Mouse (Mus musculus) urinary bladder, postnatal 25 days (tissue): ENCODE measurements around the gene Zfp706.
A peak's percentile ranks its signal among the peaks of the same experiment; 100 is the strongest.

Experiments
- DNase-seq: peaks from one replicate; pipeline ENCODE4 v3.0.0; 2022; ENCODE audit warnings: low spot score

Gene Zfp706

DNA sequence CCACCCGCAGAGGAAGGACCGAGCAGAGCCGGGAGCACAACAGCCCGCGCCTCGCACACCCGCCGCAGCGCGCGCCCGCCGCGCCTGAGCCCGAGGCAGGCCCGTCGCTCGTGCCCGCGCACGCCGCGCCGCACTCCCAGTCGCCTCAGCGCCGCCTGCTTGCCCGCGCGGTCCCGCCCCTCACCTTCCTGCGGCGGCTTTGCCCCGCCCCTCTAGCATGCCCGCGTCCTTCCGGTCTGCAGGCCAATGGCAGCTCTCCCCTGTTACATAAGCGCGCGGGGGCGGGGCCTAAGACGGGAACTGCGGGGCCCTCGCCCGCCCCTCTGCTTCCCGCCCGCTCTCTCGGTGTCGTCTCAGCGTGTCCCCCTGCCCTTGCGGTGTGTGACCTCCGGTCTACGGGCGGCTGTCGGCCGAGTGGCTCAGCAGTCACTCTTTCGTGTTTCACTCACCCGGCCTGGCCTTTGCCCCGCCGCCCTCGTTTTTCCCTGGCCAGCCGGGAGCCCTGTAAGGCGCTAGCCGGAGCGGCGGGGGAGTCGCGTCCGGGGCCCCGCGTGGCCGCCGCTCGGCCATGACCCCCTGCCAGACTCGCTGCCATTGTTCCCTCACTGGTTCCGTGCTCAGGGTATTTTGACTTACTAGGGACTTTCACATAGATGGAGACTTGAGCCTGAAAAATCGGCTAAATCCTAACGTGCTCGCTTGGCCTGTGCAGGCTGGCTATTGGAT is at the start of gene Zfp706:
Gene Zfp706, minus strand, starts transcription at position 541 of the 726 bp plus-strand sequence.
- peak; percentile 99 for DNase-seq

DNA sequence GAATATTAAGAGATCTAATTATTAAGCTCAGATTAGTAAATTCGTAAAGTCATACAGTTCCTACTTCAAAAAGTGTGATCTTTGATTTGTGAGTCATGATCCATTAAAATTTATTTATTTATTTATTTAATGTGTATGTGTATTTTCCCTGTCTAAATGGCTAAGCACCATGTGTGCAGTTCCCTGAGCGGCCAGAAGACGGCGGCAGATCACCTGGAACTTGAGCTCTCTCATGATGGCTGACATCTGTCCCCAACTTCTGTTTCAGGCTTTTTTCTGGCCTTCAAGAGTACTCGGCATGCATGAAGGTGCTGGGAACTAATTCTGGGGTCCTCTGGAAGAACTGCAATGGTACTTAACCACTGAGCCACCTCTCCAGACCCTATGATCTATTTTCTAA is 47.0 kb upstream of the Zfp706 start:
- DNase-seq, result no peak

DNA sequence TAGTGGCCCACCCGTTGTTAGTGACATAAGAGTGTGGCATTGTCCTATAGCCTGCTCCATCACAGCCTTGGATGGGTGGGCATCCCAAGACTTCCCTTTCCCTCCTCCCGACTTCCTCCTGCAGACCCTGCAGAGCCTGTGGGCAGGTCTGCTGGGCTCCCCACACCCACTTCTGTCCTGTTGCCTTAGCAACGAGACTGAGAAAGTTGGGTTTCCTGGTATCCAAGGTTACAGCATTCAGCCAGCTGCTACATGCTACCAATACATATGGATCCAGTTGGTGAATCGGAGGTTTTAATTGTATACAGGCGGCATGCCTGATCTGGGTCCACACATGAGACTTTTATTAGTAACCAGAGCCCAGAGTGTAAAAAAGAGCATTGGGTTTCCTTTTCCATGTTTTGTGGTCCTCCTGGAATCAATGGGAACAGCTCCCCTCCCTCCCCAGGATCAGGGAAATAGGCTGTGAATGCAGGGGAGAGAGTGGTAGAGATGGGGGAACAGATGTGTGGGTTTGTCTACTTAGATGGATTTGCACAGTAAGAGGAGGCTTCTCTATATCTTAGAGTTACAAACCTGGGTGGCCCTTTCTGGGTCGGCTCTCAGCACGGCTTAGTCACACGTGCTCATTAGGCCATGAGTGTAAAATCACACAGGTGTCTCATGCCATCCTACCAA is 45.7 kb upstream of the Zfp706 start:
- no peak for DNase-seq

DNA sequence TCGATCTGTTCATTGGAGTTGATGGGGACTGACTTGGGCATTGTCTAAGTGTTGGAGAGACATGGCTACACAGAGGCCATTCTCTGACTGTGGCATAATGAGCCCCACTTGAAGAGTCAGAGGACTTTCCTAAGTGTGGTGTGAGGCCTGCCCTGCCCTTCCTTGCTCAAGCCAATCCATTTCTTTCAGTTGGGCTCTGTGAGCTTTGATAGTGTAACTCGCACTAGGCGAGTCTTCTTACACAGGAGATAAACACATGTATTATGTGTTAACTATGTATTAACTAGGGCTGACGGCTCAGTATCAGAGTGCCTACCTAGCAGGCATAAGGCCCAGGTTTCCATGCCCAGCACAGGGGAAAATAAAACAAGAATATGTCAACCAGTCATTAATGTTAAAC is 39.8 kb upstream of the Zfp706 start:
- DNase-seq, result no peak

DNA sequence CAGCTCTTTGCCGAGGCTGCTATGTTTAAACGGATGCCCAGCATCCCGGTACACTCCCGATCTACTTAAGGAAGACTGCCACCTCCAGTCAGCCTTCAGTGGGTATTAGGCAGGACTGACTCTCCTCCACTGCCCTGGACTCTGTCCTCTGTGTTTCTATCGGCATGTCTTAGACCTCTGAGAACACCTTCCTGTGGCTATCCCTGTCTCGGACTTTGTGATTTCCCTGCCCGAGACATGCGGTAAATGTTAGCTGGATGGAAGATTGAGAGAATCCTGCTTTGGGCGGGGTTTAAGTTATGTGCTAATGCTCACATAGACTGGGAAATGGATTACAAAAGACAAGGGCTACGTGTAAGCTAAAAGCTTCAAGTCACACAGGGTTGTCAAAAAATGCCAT is 39.0 kb upstream of the Zfp706 start:
- DNase-seq, result no peak

DNA sequence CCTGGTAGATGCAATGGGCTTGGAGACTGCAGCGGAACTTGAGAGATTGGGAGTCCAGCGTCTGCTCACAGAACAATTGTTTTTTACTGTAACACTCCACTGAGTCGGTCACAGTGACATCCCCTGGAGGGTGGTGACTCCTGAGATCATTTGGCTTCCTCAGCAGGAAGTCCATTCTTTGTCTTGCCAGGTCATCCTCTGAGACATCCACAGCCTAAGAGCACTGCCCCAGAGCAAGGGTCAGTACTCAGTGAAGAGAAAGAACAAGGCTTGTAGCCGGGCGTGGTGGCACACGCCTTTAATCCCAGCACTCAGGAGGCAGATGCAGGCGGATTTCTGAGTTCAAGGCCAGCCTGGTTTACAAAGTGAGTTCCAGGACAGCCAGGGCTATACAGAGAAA is 38.6 kb upstream of the Zfp706 start:
- DNase-seq, result no peak

DNA sequence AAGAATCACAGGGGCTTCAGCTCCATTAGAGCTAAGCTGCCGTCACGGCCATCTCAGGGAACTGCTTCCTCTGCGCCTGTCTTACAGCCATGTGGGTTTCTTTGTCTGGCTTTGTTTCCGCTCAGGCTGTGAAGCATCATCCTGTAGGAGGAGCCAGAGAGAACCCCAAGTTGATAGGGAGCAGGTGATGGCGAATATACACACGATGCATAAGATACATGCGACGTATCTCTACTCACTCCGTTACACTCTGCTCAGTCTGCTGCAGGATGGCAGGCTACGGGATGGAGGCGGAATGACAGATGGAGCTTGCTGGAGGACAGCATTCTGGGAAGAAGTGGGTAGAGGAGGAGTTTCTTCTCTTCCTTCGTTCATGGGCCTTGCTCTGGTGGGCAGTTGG is 37.9 kb upstream of the Zfp706 start:
- DNase-seq, result no peak

DNA sequence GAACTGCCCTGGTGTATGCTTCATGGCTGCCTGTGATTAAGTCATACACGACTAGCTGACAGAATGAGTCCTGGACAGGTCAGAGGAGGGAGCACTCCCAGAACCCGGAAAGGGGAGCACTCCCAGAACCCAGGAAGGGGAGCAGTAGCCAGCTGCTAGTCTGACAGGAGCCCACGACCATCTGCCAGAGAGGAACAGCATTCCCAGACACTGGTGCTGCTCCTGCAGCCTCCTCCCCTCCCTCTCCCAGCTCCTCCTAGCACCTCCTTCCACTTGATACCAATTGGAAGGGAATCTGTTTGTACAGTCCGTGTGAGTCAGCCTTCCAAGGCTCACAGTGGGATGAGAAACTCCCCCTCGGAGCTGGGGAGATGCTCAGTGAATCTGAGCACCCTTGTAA is 35.0 kb upstream of the Zfp706 start:
- DNase-seq, result no peak

DNA sequence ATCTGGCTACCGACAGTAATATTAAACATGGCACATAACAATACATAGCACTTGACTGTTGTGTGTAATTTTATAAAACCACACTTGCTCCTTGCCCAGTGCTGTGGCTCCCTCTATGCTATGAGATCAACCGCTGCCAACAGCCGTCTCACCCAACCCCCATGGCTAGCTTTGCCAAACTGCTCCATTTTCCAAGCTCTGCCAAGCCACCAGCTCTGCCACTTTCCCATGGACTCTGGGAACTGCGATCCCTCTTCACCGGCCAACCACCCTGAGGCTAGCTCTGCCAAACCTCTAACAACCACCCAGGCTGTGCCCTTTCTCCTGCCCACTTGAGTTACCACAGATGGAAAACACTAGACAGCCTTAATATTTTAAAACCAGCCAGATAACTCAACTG is 33.6 kb upstream of the Zfp706 start:
- no peak for DNase-seq

DNA sequence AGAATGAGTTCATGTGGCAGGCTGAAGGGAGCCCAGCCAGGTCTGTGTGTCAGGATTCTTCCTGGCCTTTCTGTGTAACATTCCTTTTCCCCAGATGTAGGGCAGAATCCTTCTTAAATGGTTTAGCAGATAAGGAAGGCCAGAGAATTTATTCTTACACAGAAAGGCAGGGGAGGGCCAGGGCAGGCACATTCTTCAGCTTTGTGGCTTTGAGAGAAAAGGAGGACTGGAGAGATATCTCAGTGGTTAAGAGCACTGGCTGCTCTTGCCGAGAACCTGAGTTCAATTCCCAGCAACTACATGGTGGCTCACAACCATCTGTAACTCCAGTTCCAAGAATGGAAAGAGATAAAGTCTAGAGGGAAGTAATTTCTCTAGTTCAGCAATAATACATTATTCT is 31.1 kb upstream of the Zfp706 start:
- DNase-seq, result no peak

DNA sequence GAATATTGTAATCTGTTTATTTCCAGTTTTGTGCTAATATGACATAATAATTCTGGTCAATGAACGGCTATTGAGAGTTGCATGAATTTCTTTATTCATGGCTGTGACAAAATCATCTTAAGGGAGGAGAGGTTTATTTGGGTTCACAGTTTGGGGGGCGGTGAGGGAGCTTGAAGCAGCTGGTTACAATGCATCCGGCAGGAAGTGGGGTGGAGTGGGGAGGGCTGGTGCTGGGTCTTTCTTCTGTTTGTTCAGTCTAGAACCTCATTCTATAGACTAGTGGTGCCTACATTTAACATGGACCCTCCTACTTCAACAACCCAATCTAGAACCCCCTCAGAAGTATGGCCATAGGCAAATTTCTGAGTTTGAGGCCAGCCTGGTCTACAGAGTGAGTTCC is 30.1 kb upstream of the Zfp706 start:
- no peak for DNase-seq

DNA sequence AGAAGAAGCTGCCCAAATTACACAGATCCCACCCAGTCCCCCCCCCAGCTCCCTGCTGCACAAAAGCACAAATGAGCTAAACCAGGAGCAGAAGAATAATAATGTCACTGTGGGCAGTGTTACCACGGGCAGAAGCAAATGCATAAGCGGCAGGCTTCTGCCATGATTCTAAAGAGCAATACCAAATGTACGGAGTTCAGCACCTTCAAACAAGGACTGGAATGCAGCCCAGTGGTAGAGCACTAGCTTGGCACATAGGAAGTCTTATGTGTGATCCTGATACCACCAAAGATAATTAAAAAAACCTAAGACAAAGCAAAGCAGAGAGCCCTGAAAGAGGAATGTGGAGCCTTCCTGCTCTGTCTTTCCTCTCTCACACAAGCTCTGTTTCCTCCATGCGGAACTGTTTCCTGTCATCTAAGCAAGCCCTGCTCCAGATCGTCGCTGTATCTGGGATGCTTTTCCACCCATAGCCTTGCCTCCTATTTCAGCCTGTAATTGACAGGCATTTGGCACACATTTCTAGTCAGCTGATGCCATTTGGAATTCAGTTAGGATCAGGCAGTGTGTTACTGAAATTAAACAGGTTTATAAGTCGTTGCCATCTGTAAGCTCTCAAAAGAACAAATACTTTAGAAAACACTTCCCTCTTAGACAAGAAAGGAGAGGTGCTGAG is 29.0 kb upstream of the Zfp706 start:
- DNase-seq, result no peak

DNA sequence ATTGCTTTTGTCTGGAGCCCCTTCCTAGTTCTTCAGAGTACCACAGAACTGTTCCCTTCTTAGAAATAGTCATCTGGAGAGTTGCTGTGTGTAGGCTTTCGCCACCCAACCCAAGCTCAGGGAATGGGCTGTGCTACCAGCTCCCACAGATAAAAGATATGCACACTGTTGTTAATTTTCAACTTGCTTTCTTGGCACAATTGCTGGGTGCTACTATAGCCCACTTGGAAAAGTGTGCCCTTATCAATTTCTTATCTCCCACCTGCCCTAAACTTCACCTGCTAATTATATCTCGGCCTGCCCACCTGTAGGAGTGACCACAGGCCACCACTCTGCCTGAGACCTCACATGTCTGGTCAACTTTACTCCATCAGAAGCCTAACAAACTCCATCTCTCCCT is 26.6 kb upstream of the Zfp706 start:
- no peak for DNase-seq

DNA sequence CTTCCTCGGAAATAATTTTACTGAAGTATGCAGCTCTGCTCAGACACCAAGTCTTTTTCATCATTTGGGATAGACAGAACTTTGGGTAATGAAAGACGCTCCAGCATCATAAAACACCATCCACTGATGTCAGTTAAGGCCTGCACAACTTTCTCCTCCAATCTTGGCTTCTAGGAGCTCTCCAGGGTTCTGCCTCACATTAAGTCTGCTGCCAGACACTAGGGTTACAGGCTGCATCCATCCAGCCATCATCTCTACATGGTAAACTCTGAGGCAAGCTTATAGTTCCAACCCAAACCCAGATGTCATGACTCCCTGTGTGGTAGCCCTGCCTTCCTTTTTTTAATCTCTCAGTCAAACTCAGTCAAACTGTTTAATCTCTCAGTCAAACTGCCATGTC is 25.9 kb upstream of the Zfp706 start:
- DNase-seq, result no peak

DNA sequence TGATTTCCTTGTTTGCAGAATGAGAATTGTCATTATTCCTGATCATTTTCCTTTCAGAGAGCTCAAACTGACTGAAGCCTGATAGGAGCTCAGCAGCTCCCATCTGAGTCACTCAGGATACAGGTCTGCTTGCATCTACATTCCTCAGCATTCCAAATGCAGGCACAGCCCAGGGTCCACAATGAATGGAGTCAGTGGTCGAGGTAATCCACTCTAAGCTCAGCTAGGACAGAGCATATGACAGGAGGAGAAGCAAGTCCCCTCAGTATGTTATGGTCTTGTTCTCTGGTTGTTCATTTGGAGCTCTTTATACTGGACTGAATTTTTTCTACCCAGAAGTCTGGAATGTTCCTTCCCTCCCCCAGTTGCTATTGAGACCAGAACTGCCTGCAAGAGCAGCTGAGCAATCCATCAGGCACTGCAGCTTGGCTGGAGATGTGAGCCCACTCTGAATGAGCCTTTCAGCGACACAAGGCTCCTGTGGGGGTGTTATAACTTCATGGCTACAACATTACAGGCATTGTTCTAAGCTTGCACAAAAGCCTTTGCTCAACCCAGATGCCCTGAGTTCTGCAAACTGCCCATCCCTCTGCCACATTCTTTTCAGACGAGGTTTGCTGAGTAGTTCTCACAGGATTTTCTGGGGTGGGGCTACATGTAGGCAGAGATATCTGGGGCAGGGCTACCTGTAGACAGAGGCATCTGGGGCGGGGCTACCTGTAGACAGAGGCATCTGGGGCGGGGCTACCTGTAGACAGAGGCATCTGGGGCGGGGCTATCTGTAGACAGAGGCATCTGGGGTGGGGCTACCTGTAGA is 24.0 kb upstream of the Zfp706 start:
- no peak for DNase-seq

DNA sequence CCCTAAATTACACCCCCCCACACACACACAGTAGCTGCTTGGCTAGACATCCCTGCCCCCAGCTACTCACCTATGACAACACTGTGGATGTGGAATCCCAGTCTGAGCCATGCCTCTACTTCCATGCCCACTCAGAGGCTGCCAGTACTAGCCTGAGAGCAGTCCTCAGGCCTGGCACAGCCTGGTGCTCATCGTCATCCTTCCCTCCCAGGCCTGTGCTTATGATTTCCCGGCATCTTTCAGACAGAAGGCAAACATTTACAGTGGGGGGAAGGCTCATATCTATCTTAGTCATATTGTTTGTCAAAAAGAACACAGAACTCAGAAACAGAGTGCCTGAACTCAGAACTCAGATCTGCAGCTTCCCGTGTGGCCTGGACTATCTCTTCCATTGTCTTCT is 23.4 kb upstream of the Zfp706 start:
- DNase-seq, result no peak

DNA sequence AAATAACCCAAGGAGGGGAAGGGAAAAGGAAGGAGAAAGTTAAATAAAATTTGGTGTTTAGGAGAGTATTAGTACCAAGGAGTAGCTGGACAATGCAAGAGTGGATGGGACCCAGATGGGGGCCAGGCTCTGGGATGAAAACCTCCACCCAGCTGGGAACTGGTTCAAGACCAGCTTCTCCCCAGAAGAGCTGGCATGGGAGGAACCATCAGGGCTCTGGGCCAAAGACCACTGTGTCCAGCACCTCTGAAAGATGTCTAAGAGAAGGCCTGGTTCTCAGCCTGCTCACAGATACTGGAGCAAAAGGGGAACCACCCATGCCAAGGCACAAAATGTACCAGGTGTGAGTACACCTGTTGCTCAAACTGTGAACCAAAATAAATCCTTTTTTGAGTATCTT is 20.4 kb upstream of the Zfp706 start:
- DNase-seq, result no peak

DNA sequence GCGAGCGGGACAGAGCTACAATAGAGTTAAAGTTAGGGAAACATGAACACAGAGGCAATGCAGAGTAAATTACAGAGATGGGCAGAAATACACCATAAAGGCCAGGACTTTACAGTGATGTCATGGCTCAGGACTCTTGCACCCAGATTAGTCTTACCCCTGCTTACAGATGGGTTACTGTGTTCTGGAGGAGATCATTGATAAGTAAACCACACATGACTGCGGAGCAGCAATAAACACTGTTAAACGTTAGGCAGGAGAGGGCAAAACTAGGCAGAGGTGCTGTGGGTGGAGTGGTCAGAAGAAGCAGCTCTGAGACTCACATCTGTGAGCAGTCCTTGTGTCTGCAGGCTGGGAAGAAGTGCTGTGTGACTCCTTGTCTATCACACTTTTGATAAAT is 18.9 kb upstream of the Zfp706 start:
- DNase-seq, result no peak

DNA sequence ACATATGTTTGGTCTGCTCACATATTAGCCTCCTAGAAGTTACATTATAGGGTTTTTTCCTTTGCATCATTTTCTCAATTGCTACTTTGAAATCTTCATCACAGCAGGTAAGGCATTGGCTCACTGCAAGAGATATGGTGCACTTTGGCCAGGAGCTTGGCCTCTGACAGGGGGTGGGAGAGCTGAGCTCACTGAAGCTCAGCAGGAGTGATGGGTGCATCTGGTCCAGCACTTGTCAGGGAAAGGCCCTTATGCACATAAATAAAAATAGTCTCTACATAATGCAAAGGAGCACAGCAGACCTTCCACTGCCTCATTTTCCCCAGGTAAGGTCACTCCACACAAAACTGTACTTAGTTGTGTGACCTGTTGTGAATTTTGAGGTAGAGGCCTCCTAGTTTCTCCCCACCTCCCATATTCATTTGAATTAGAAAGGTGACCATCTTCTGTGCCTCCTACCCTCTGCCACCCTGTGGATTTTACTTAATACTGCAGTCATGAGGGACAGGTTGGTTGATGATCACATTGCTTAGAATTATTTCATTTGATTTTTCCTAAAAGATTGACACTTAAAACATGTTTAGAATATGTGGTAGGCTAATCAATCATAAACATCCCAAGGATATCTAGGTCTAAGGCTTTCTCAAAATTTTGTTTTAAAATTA is 13.1 kb upstream of the Zfp706 start:
- DNase-seq, result no peak

DNA sequence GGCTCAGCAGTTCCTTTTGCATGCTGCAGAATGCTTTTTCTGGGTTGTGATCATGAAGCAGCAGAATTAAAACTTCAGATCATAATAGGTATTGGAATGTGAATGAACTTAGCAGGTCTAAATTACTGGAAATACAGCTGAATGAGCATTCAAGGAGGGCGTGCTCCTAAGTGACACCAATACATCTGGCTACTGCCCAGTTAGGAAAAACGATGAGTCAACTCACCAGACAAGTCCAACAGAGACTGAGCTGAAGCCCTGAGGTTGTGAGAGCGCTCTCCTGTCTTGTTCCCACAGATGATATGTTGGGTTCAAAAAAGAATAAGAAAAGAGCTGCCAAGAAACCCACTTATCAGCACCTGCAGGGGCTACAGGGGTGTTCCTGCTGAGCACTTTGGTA is 11.9 kb upstream of the Zfp706 start:
- no peak for DNase-seq

DNA sequence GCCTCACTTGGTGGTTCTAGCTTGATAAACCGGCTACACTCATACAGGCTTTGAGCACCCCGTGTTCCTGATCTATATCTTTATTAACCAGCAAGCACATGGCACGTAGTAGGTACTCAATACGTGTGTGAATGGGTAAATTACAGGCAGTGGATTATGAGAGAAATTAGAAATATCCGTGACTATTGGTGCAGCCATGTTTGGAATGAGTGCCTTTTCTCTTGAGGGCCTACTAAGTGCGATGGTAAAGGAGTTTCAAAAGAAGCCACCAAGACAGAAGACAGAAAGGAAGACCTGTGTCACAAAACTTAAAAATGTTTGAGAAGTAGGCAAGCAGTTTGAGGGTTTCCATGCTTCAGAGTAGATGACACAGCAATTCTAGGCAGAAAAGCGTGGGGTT is 4.3 kb upstream of the Zfp706 start:
- DNase-seq, result no peak

DNA sequence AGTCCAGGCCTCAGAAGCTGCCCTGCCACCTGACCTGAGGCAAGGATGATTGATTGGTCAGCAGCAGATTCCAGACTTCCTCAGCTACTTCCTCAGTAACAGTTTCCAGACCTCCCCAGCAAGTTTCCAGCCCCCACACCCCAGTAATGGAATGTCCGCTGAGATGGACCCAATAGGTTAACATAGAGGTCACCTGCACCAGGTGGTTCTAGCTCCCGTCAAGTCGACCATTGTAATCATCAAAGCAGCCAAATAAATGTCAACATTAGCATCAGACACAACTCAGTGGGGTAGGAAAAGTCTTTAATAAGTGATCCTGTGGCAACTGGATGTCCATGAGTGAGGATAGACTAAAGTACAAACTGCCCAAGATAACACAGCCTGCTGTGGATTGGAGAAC is 3.7 kb upstream of the Zfp706 start:
- no peak for DNase-seq
